Mouse (Mus musculus) embryonic facial prominence, embryonic 14.5 days (tissue): Measurements from ENCODE around the gene Med13. TPM values are rescaled to one million over a fixed set of nuclear protein-coding genes. Genes with fewer than 3 reads are reported as not detected.

ENCODE experiments used
- ATAC-seq: fragments of 200-750 bp; cut with Nextera tagmentation; 2 replicates; pipeline ENCODE4 v1.8.0; 2017; ENCODE audit warnings: low read depth, moderate number of reproducible peaks, moderate TSS enrichment
- DNase-seq: peaks from one replicate; pipeline ENCODE4 v3.0.0-alpha.2; 2015; ENCODE audit warnings: low spot score
- H3K27ac ChIP-seq: fragments of 300-500 bp; sonication (generic); replicated peaks from 2 replicates; pipeline ENCODE4 v1.5.1; 2014; ENCODE audit warnings: low read depth, mild to moderate bottlenecking, low read length, moderate library complexity
- H3K27me3 ChIP-seq: fragments of 300-500 bp; sonication (generic); replicated peaks from 2 replicates; pipeline ENCODE4 v1.6.1; 2014; ENCODE audit warnings: low read length; ENCODE audit not compliant: control insufficient read depth, insufficient read depth
- H3K36me3 ChIP-seq: fragments of 300-500 bp; sonication (generic); 2 replicates; pipeline ENCODE4 v1.6.1; 2014; ENCODE audit warnings: low read length, mixed read lengths; ENCODE audit not compliant: control insufficient read depth, insufficient read depth
- H3K4me1 ChIP-seq: fragments of 300-500 bp; sonication (generic); 2 replicates; pipeline ENCODE4 v1.6.1; 2014; ENCODE audit warnings: antibody characterized with exemption, low read length; ENCODE audit not compliant: control insufficient read depth, insufficient read depth
- H3K4me2 ChIP-seq: fragments of 300-500 bp; sonication (generic); 2 replicates; pipeline ENCODE4 v1.6.1; 2014; ENCODE audit warnings: low read depth, mild to moderate bottlenecking, low read length, moderate library complexity, mixed read lengths
- H3K4me3 ChIP-seq: fragments of 300-500 bp; sonication (generic); 2 replicates; pipeline ENCODE4 v1.5.1; 2014; ENCODE audit warnings: low read depth, mild to moderate bottlenecking, low read length
- H3K9ac ChIP-seq: fragments of 300-500 bp; sonication (generic); 2 replicates; pipeline ENCODE4 v1.6.1; 2014; ENCODE audit warnings: low read depth, mild to moderate bottlenecking, low read length, moderate library complexity, mixed read lengths
- H3K9me3 ChIP-seq: fragments of 300-500 bp; sonication (generic); 2 replicates; pipeline ENCODE4 v1.6.1; 2016; ENCODE audit warnings: low read length; ENCODE audit not compliant: control insufficient read depth
- WGBS: fragments of 180-500 bp; shearing (Covaris S2); extraction: QIAGEN DNeasy Blood & Tissue Kit; methylation state at CpG from one replicate; pipeline ENCODE4 v1.1.7; 2014; 5-methylcytosine and 5-hydroxymethylcytosine counted together
- polyA plus RNA-seq: library from polyadenylated mRNA; unstranded; fragments of >200 nt; fragmentation: Nextera tagmentation; extraction: Ambion mirVana; gene quantifications from 2 replicates; pipeline ENCODE4 v1.2.1, GENCODE M21; 2014

Gene Med13
- polyA plus RNA-seq, 1 experiment from 2014 or later, result 14.1 TPM

- DNase-seq (no peak), ATAC-seq (no peak)
- H3K27ac ChIP-seq, result no peak overlapping the region
- peaks cover 11% of the 10 kb centered on the region for H3K4me1 ChIP-seq
- H3K9me3 ChIP-seq, result no peaks in the 10 kb centered on the region
- no peak overlapping the region for H3K4me3 ChIP-seq
- 89% methylated on average over 3 of the region's 3 CpGs for WGBS
- no peak overlapping the region for H3K4me2 ChIP-seq
- H3K27me3 ChIP-seq, result no peaks in the 10 kb centered on the region
- H3K36me3 ChIP-seq, result no peaks in the 10 kb centered on the region
- H3K9ac ChIP-seq, result no peak overlapping the region
Observed at GRCm38 (mm10) chr11:86384141-86384540, 26.7 kb upstream of the Med13 start.

- DNase-seq, result no peak
- 85% methylated on average over 10 of the region's 10 CpGs for WGBS
- no peak for ATAC-seq
Observed at GRCm38 (mm10) chr11:86382520-86383157, 25.2 kb upstream of the Med13 start.

GRCm38 (mm10) chr11:86381478-86382091 lies 24.2 kb upstream of the Med13 start:
- H3K4me1 ChIP-seq, result peaks cover 3% of the 10 kb centered on the region
- H3K4me3 ChIP-seq, result no peak overlapping the region
- ATAC-seq (no peak), DNase-seq (no peak)
- H3K4me2 ChIP-seq, result no peak overlapping the region
- H3K36me3 ChIP-seq, result no peaks in the 10 kb centered on the region
- 66% methylated on average over 5 of the region's 5 CpGs for WGBS
- no peak overlapping the region for H3K9ac ChIP-seq
- no peaks in the 10 kb centered on the region for H3K27me3 ChIP-seq
- H3K27ac ChIP-seq, result no peak overlapping the region
- H3K9me3 ChIP-seq, result no peaks in the 10 kb centered on the region

More at GRCm38 (mm10) chr11:86382520-86383157, 25.2 kb upstream of the Med13 start:
- Histone ChIP-seq H3K9ac (no peak overlapping the region), H3K9me3 (no peaks in the 10 kb centered on the region), H3K27ac (no peak overlapping the region), H3K4me3 (no peak overlapping the region), H3K36me3 (no peaks in the 10 kb centered on the region), H3K4me1 (peaks cover 10% of the 10 kb centered on the region), H3K4me2 (no peak overlapping the region), H3K27me3 (no peaks in the 10 kb centered on the region)

GRCm38 (mm10) chr11:86380521-86381238 lies 23.3 kb upstream of the Med13 start:
- Histone ChIP-seq H3K27ac (no peak overlapping the region), H3K36me3 (no peaks in the 10 kb centered on the region), H3K4me3 (no peak overlapping the region), H3K4me2 (no peak overlapping the region), H3K4me1 (peaks cover 3% of the 10 kb centered on the region), H3K9ac (no peak overlapping the region), H3K9me3 (no peaks in the 10 kb centered on the region), H3K27me3 (no peaks in the 10 kb centered on the region)
- DNase-seq (no peak), ATAC-seq (no peak)
- WGBS, result 85% methylated on average over 12 of the region's 12 CpGs

GRCm38 (mm10) chr11:86378981-86379380 lies 21.6 kb upstream of the Med13 start:
- H3K4me2 ChIP-seq, result no peak overlapping the region
- no peaks in the 10 kb centered on the region for H3K36me3 ChIP-seq
- no peaks in the 10 kb centered on the region for H3K27me3 ChIP-seq
- H3K4me3 ChIP-seq, result no peak overlapping the region
- 47% methylated on average over 4 of the region's 4 CpGs for WGBS
- DNase-seq, result no peak
- H3K4me1 ChIP-seq, result no peaks in the 10 kb centered on the region
- no peak overlapping the region for H3K27ac ChIP-seq
- H3K9ac ChIP-seq, result no peak overlapping the region
- no peaks in the 10 kb centered on the region for H3K9me3 ChIP-seq
- ATAC-seq, result no peak

- Histone ChIP-seq H3K4me2 (no peak overlapping the region), H3K9ac (no peak overlapping the region), H3K27me3 (no peaks in the 10 kb centered on the region), H3K9me3 (no peaks in the 10 kb centered on the region), H3K36me3 (no peaks in the 10 kb centered on the region), H3K27ac (no peak overlapping the region), H3K4me1 (no peaks in the 10 kb centered on the region), H3K4me3 (no peak overlapping the region)
- DNase-seq (no peak), ATAC-seq (no peak)
- WGBS, result 83% methylated on average over 5 of the region's 5 CpGs
Observed at GRCm38 (mm10) chr11:86377841-86378240, 20.4 kb upstream of the Med13 start.

- no peak for DNase-seq
- no peak overlapping the region for H3K4me2 ChIP-seq
- no peak for ATAC-seq
- no peak overlapping the region for H3K9ac ChIP-seq
- H3K27ac ChIP-seq, result no peak overlapping the region
- no peaks in the 10 kb centered on the region for H3K27me3 ChIP-seq
- WGBS, result 79% methylated on average over 4 of the region's 4 CpGs
- H3K9me3 ChIP-seq, result no peaks in the 10 kb centered on the region
- no peak overlapping the region for H3K4me3 ChIP-seq
- no peaks in the 10 kb centered on the region for H3K4me1 ChIP-seq
- H3K36me3 ChIP-seq, result no peaks in the 10 kb centered on the region
Observed at GRCm38 (mm10) chr11:86376707-86377106, 19.3 kb upstream of the Med13 start.

GRCm38 (mm10) chr11:86375086-86375485 lies 17.7 kb upstream of the Med13 start:
- 78% methylated on average over 6 of the region's 6 CpGs for WGBS
- Histone ChIP-seq H3K9me3 (no peaks in the 10 kb centered on the region), H3K4me1 (no peaks in the 10 kb centered on the region), H3K27me3 (no peaks in the 10 kb centered on the region), H3K27ac (no peak overlapping the region), H3K4me3 (no peak overlapping the region), H3K36me3 (no peaks in the 10 kb centered on the region), H3K9ac (no peak overlapping the region), H3K4me2 (no peak overlapping the region)
- DNase-seq (no peak), ATAC-seq (no peak)
